Mouse (Mus musculus) liver, embryonic 12.5 days (tissue): Measurements from ENCODE around the gene Fignl1. TPM values are rescaled to one million over a fixed set of nuclear protein-coding genes. Genes with fewer than 3 reads are reported as not detected.

Experiments used
- ATAC-seq: fragments of 200-750 bp; cut with Nextera tagmentation; 2 replicates; pipeline ENCODE4 v1.8.0; 2017; ENCODE audit warnings: moderate number of reproducible peaks, mild to moderate bottlenecking, moderate library complexity
- H3K27ac ChIP-seq: fragments of 300-500 bp; sonication (generic); 2 replicates; pipeline ENCODE4 v1.5.1; 2016; ENCODE audit warnings: mild to moderate bottlenecking
- H3K27me3 ChIP-seq: fragments of 300-500 bp; sonication (generic); replicated peaks from 2 replicates; pipeline ENCODE4 v1.6.1; 2016; ENCODE audit warnings: mild to moderate bottlenecking, moderate library complexity
- H3K36me3 ChIP-seq: fragments of 300-500 bp; sonication (generic); 2 replicates; pipeline ENCODE4 v1.6.1; 2016; ENCODE audit warnings: mild to moderate bottlenecking, moderate library complexity
- H3K4me1 ChIP-seq: fragments of 300-500 bp; sonication (generic); 2 replicates; pipeline ENCODE4 v1.6.1; 2016
- H3K4me2 ChIP-seq: fragments of 300-500 bp; sonication (generic); 2 replicates; pipeline ENCODE4 v1.6.1; 2016; ENCODE audit warnings: mild to moderate bottlenecking, moderate library complexity
- H3K4me3 ChIP-seq: fragments of 300-500 bp; sonication (generic); 2 replicates; pipeline ENCODE4 v1.5.1; 2016; ENCODE audit warnings: mild to moderate bottlenecking, moderate library complexity
- H3K9ac ChIP-seq: fragments of 300-500 bp; sonication (generic); 2 replicates; pipeline ENCODE4 v1.6.1; 2016; ENCODE audit warnings: mild to moderate bottlenecking, moderate library complexity
- H3K9me3 ChIP-seq: fragments of 300-500 bp; sonication (generic); replicated peaks from 2 replicates; pipeline ENCODE4 v1.6.1; 2016; ENCODE audit warnings: mild to moderate bottlenecking, moderate library complexity
- WGBS: fragments of 180-500 bp; shearing (Covaris S2); methylation state at CpG from one replicate; pipeline ENCODE4 v1.1.7; 2016; ENCODE audit not compliant: insufficient replicate concordance; 5-methylcytosine and 5-hydroxymethylcytosine counted together
- polyA plus RNA-seq: library from polyadenylated mRNA; unstranded; fragments of >200 nt; fragmentation: Nextera tagmentation; extraction: Ambion mirVana; gene quantifications from 2 replicates; pipeline ENCODE4 v1.2.1, GENCODE M21; 2016

Gene Fignl1
- polyA plus RNA-seq, 1 experiment from 2014 or later: 126 TPM

GRCm38 (mm10) chr11:11844367-11844971 is 35.7 kb upstream of the Fignl1 start:
- Histone ChIP-seq H3K4me3 (no peak overlapping the region), H3K27me3 (peaks cover 10% of the 10 kb centered on the region; the same call in 1 of the 2 replicates), H3K9ac (no peak overlapping the region), H3K9me3 (no peaks in the 10 kb centered on the region), H3K36me3 (no peaks in the 10 kb centered on the region), H3K27ac (no peak overlapping the region), H3K4me1 (peaks cover 51% of the 10 kb centered on the region), H3K4me2 (no peak overlapping the region)
- WGBS: 57% methylated on average over 13 of the region's 13 CpGs
- peak; percentile 20; the same call in 1 of the 2 replicates for ATAC-seq

GRCm38 (mm10) chr11:11841590-11841989 is 32.8 kb upstream of the Fignl1 start:
- 9% methylated on average over 4 of the region's 4 CpGs for WGBS
- H3K27me3 ChIP-seq: peaks cover 17% of the 10 kb centered on the region
- H3K4me1 ChIP-seq: peaks cover 76% of the 10 kb centered on the region
- peak overlapping the region; percentile 56 for H3K9ac ChIP-seq
- ATAC-seq: peak; percentile 85
- H3K9me3 ChIP-seq: no peaks in the 10 kb centered on the region
- H3K4me2 ChIP-seq: peak overlapping the region; percentile 57
- no peaks in the 10 kb centered on the region for H3K36me3 ChIP-seq
- H3K4me3 ChIP-seq: no peak overlapping the region
- peak overlapping the region; percentile 86 for H3K27ac ChIP-seq

DNA sequence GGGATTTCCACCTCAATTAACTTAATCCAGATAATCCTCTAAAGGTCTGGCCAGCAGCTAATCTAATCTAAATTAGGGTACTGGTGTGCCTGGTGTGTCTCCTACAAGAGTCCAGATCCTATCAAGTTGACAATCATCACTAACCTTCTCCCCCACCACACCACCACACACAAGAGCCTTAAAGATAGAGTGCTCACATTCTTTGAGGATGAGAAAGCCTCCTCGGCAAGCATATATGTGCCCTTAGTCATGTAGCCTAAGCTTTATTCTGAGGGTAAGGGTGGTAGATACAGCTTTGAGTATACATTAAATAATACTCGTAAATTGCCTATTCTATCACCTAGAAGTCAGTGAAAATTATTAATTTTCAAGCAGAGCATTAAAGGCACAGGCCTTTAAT is 32.0 kb upstream of the Fignl1 start:
- peaks cover 17% of the 10 kb centered on the region for H3K27me3 ChIP-seq
- H3K9me3 ChIP-seq: no peaks in the 10 kb centered on the region
- peak overlapping the region; percentile 57 for H3K4me2 ChIP-seq
- no peak for ATAC-seq
- H3K9ac ChIP-seq: peak overlapping the region; percentile 56
- H3K4me3 ChIP-seq: no peak overlapping the region
- peak overlapping the region; percentile 86 for H3K27ac ChIP-seq
- no peaks in the 10 kb centered on the region for H3K36me3 ChIP-seq
- H3K4me1 ChIP-seq: peaks cover 84% of the 10 kb centered on the region
- WGBS: 49% methylated on average over 2 of the region's 2 CpGs

GRCm38 (mm10) chr11:11839874-11840273 is 31.1 kb upstream of the Fignl1 start:
- Histone ChIP-seq H3K9me3 (no peaks in the 10 kb centered on the region), H3K9ac (no peak overlapping the region), H3K4me2 (no peak overlapping the region), H3K27me3 (peaks cover 17% of the 10 kb centered on the region), H3K4me3 (no peak overlapping the region), H3K4me1 (peaks cover 93% of the 10 kb centered on the region), H3K36me3 (no peaks in the 10 kb centered on the region), H3K27ac (peak overlapping the region; percentile 50; the same call in 1 of the 2 replicates)
- no peak for ATAC-seq
- 38% methylated on average over 7 of the region's 7 CpGs for WGBS

- Histone ChIP-seq H3K9ac (peak overlapping the region; percentile 60), H3K27ac (peak overlapping the region; percentile 80), H3K27me3 (peaks cover 11% of the 10 kb centered on the region), H3K36me3 (no peaks in the 10 kb centered on the region), H3K9me3 (no peaks in the 10 kb centered on the region), H3K4me2 (peak overlapping the region; percentile 79), H3K4me3 (peak overlapping the region; percentile 49), H3K4me1 (peaks cover 98% of the 10 kb centered on the region)
- no peak for ATAC-seq
- 51% methylated on average over 5 of the region's 5 CpGs for WGBS
These were observed 28.6 kb upstream of the Fignl1 start for GRCm38 (mm10) chr11:11837384-11837783.

- peaks cover 16% of the 10 kb centered on the region for H3K27me3 ChIP-seq
- no peaks in the 10 kb centered on the region for H3K36me3 ChIP-seq
- peak overlapping the region; percentile 79 for H3K4me2 ChIP-seq
- H3K9me3 ChIP-seq: no peaks in the 10 kb centered on the region
- peaks cover 98% of the 10 kb centered on the region for H3K4me1 ChIP-seq
- 2% methylated on average over 18 of the region's 18 CpGs for WGBS
- peak overlapping the region; percentile 49 for H3K4me3 ChIP-seq
- H3K9ac ChIP-seq: peak overlapping the region; percentile 60
- peak; percentile 88 for ATAC-seq
- H3K27ac ChIP-seq: peak overlapping the region; percentile 80
These were observed 28.1 kb upstream of the Fignl1 start for GRCm38 (mm10) chr11:11836713-11837370.

DNA sequence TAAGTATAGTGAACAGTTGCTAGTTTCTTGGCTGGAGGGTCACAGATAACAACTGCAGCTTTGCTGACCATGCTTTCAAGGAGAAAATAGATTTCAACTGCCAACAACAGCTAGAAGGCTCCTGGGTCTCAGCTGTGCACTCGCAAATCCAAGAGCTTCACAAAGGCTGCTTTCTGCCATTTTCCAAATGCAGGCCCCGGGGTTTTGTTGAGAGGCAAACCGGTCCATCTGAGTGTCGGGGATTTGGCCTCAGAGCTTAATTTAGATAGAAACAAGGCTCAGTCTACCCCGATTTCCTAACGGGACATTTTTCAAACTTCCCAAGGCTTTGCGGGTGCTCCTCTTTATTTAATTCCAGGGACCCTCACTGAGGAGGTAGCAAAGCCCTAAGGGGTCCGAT is 27.5 kb upstream of the Fignl1 start:
- 6% methylated on average over 8 of the region's 8 CpGs for WGBS
- peak overlapping the region; percentile 49 for H3K4me3 ChIP-seq
- H3K4me1 ChIP-seq: peaks cover 94% of the 10 kb centered on the region
- peak overlapping the region; percentile 79 for H3K4me2 ChIP-seq
- H3K36me3 ChIP-seq: no peaks in the 10 kb centered on the region
- no peak for ATAC-seq
- H3K9me3 ChIP-seq: no peaks in the 10 kb centered on the region
- H3K9ac ChIP-seq: peak overlapping the region; percentile 60
- peak overlapping the region; percentile 80 for H3K27ac ChIP-seq
- peaks cover 20% of the 10 kb centered on the region for H3K27me3 ChIP-seq

- WGBS: 45% methylated on average over 4 of the region's 4 CpGs
- Histone ChIP-seq H3K4me1 (peaks cover 93% of the 10 kb centered on the region), H3K9ac (peak overlapping the region; percentile 60), H3K9me3 (no peaks in the 10 kb centered on the region), H3K4me2 (peak overlapping the region; percentile 79), H3K27ac (peak overlapping the region; percentile 80), H3K36me3 (no peaks in the 10 kb centered on the region), H3K4me3 (peak overlapping the region; percentile 23; the same call in 1 of the 2 replicates), H3K27me3 (peaks cover 23% of the 10 kb centered on the region)
- no peak for ATAC-seq
These were observed 27.0 kb upstream of the Fignl1 start for GRCm38 (mm10) chr11:11835791-11836190.

- peak; percentile 67 for ATAC-seq
- Histone ChIP-seq H3K4me3 (peak overlapping the region; percentile 23; the same call in 1 of the 2 replicates), H3K4me2 (peak overlapping the region; percentile 79), H3K27me3 (peaks cover 27% of the 10 kb centered on the region), H3K36me3 (no peaks in the 10 kb centered on the region), H3K9ac (peak overlapping the region; percentile 60), H3K4me1 (peaks cover 91% of the 10 kb centered on the region), H3K27ac (peak overlapping the region; percentile 80), H3K9me3 (no peaks in the 10 kb centered on the region)
- 7% methylated on average over 6 of the region's 6 CpGs for WGBS
These were observed 26.6 kb upstream of the Fignl1 start for GRCm38 (mm10) chr11:11835361-11835760.

DNA sequence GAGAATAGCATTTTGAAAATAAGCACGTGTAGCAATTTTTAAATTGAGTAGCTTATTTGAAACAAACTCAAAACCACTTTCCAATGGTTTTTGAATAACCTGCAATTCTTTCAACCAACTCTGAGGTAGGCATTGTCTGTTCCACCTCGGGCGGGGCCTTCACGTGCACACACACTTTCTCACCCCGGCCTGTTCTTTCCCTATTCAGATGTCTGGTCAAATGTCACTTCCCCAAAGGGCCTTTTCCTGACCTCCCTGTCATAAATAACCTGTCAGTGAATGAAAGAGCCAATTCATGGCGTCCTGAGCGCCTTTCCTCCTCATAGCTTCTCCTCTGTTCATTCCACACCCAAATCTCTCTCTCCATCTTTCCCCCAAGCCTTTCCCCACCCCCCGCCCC is 24.3 kb upstream of the Fignl1 start:
- Histone ChIP-seq H3K27ac (peak overlapping the region; percentile 73), H3K4me3 (no peak overlapping the region), H3K9me3 (no peaks in the 10 kb centered on the region), H3K27me3 (peaks cover 44% of the 10 kb centered on the region), H3K9ac (no peak overlapping the region), H3K36me3 (no peaks in the 10 kb centered on the region), H3K4me2 (no peak overlapping the region), H3K4me1 (peaks cover 91% of the 10 kb centered on the region)
- 38% methylated on average over 8 of the region's 8 CpGs for WGBS
- no peak for ATAC-seq

DNA sequence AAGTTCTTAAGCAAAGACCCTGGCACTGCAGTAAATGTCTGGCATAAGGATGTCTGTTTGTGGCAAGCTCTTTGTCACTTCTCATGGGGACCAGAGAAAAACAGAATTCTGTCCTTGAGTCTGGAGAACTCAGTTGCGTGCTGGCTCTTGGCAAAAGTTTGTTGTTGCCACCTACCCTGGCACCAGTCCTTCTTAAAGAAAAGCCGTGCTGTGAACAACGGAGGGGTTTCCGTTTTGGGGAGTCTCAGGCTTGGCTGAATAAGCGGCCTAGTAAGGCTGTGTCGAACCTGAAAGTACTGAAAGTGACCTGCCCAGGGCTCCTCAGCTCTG is 24.0 kb upstream of the Fignl1 start:
- peak overlapping the region; percentile 73 for H3K27ac ChIP-seq
- H3K9ac ChIP-seq: no peak overlapping the region
- no peak overlapping the region for H3K4me2 ChIP-seq
- H3K36me3 ChIP-seq: no peaks in the 10 kb centered on the region
- H3K4me3 ChIP-seq: no peak overlapping the region
- peaks cover 90% of the 10 kb centered on the region for H3K4me1 ChIP-seq
- 39% methylated on average over 6 of the region's 6 CpGs for WGBS
- peaks cover 45% of the 10 kb centered on the region for H3K27me3 ChIP-seq
- no peak for ATAC-seq
- H3K9me3 ChIP-seq: no peaks in the 10 kb centered on the region

DNA sequence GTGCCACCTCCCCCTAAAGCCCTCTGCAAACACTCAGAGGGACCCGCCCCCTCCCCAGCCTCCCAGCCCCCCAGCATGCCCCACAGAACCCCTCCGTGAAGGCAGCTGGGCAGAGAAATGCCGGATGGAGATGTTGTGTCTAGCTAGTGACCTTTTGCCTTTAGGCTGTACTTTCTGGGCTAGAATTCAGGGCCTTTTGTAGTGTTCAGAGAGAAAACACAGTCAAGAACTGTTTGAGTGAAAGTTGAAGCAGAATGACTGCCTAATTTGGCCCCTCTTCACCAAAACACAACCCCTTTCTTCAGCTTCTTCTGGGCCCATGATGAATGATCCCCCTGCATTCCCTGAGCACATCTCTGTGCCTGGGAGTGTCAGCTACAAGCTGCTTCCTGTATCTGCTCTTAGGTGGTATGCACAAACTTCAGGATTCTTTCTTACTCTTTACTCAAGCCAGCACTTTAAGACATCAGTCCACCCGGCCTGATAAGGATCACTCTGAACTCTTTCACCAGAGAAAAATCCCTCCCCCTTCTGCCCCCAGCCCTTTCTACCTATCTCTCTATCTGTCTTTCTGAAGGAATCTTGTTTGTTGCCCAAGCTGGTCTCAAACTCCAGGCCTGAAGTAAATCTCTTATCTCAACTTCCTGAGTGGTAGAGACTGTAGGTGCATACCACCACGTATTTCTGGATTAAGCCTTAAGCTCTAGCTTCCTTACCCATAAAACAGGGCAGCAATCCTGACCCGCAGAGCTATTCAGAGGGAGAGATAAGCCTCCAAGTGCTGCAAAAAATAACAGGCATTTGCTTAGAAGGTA is 23.4 kb upstream of the Fignl1 start:
- no peak for ATAC-seq
- Histone ChIP-seq H3K4me1 (peaks cover 85% of the 10 kb centered on the region), H3K9me3 (no peaks in the 10 kb centered on the region), H3K4me2 (peak overlapping the region; percentile 19; the same call in 1 of the 2 replicates), H3K27me3 (peaks cover 50% of the 10 kb centered on the region), H3K27ac (peak overlapping the region; percentile 73), H3K9ac (0 out of 2 replicates have a peak overlapping the region, but pooled peaks have one; percentile 20), H3K36me3 (no peaks in the 10 kb centered on the region), H3K4me3 (no peak overlapping the region)
- 13% methylated on average over 6 of the region's 6 CpGs for WGBS
